Mouse (Mus musculus) kidney, postnatal 0 days (tissue): ENCODE measurements at regions not wholly inside any gene's neighbourhood (a gene's known extent, or its start where the extent isn't known, plus 50 kb on each side); places are given as distances from the start of the nearest gene placed in this dataset.

Source experiments
- ATAC-seq: fragments of 200-750 bp; cut with Nextera tagmentation; replicated peaks from 2 replicates; pipeline ENCODE4 v1.8.0; 2017; ENCODE audit warnings: low read depth, moderate number of reproducible peaks, moderate TSS enrichment, moderate library complexity; ENCODE audit not compliant: low FRiP score
- DNase-seq: peaks from one replicate; pipeline ENCODE4 v3.0.0-alpha.2; 2016; ENCODE audit warnings: low spot score
- H3K27ac ChIP-seq: fragments of 300-500 bp; sonication (generic); 2 replicates; pipeline ENCODE4 v1.5.1; 2014; ENCODE audit warnings: mild to moderate bottlenecking
- H3K27me3 ChIP-seq: fragments of 300-500 bp; sonication (generic); 2 replicates; pipeline ENCODE4 v1.6.1; 2014; ENCODE audit warnings: low read length, mixed read lengths; ENCODE audit not compliant: insufficient read depth
- H3K36me3 ChIP-seq: fragments of 300-500 bp; sonication (generic); 2 replicates; pipeline ENCODE4 v1.6.1; 2014; ENCODE audit warnings: low read length, mixed read lengths; ENCODE audit not compliant: insufficient read depth
- H3K4me1 ChIP-seq: fragments of 300-500 bp; sonication (generic); replicated peaks from 2 replicates; pipeline ENCODE4 v1.6.1; 2014; ENCODE audit warnings: antibody characterized with exemption, low read length, mixed read lengths; ENCODE audit not compliant: insufficient read depth
- H3K4me2 ChIP-seq: fragments of 300-500 bp; sonication (generic); 2 replicates; pipeline ENCODE4 v1.6.1; 2014; ENCODE audit warnings: mild to moderate bottlenecking, low read length, moderate library complexity, mixed read lengths
- H3K4me3 ChIP-seq: fragments of 300-500 bp; sonication (generic); replicated peaks from 2 replicates; pipeline ENCODE4 v1.5.1; 2014; ENCODE audit warnings: low read depth, low read length
- H3K9ac ChIP-seq: fragments of 300-500 bp; sonication (generic); 2 replicates; pipeline ENCODE4 v1.6.1; 2014; ENCODE audit warnings: low read depth, low read length
- H3K9me3 ChIP-seq: fragments of 300-500 bp; sonication (generic); replicated peaks from 2 replicates; pipeline ENCODE4 v1.6.1; 2016; ENCODE audit warnings: low read length, inconsistent platforms, mixed read lengths
- CTCF ChIP-seq: IDR thresholded peaks from 2 replicates; pipeline ENCODE4 v1.5.1; 2016; ENCODE audit warnings: antibody characterized with exemption, low read depth, mild to moderate bottlenecking, moderate library complexity
- WGBS: fragments of 180-500 bp; shearing (Covaris S2); extraction: QIAGEN DNeasy Blood & Tissue Kit; methylation state at CpG from one replicate; pipeline ENCODE4 v1.1.7; 2014; 5-methylcytosine and 5-hydroxymethylcytosine counted together

GRCm38 (mm10) chr16:86473059-86473740 lies 571.6 kb upstream of the Adamts5 start:
- ATAC-seq (no peak), DNase-seq (no peak)
- 59% methylated on average over 4 of the region's 4 CpGs for WGBS
- Histone ChIP-seq H3K4me1 (no peaks in the 10 kb centered on the region), H3K4me2 (no peak overlapping the region), H3K36me3 (no peaks in the 10 kb centered on the region), H3K9me3 (no peaks in the 10 kb centered on the region), H3K27ac (no peak overlapping the region), H3K4me3 (no peak overlapping the region), H3K27me3 (no peaks in the 10 kb centered on the region), H3K9ac (no peak overlapping the region)
- no peak for TF ChIP-seq CTCF

- no peaks in the 10 kb centered on the region for H3K27me3 ChIP-seq
- ATAC-seq (no peak), DNase-seq (no peak)
- WGBS: 67% methylated on average over 9 of the region's 9 CpGs
- H3K36me3 ChIP-seq: no peaks in the 10 kb centered on the region
- H3K4me2 ChIP-seq: no peak overlapping the region
- TF ChIP-seq CTCF: no peak
- 0 out of 2 replicates have a peak, but pooled peaks cover 3% of the 10 kb centered on the region for H3K4me1 ChIP-seq
- H3K27ac ChIP-seq: no peak overlapping the region
- no peak overlapping the region for H3K9ac ChIP-seq
- no peak overlapping the region for H3K4me3 ChIP-seq
- H3K9me3 ChIP-seq: no peaks in the 10 kb centered on the region
Observed at GRCm38 (mm10) chr16:86461073-86461472, 559.4 kb upstream of the Adamts5 start.

- no peaks in the 10 kb centered on the region for H3K27me3 ChIP-seq
- TF ChIP-seq CTCF: no peak
- 63% methylated on average over 3 of the region's 3 CpGs for WGBS
- H3K4me3 ChIP-seq: no peak overlapping the region
- no peaks in the 10 kb centered on the region for H3K36me3 ChIP-seq
- no peaks in the 10 kb centered on the region for H3K9me3 ChIP-seq
- no peak overlapping the region for H3K27ac ChIP-seq
- DNase-seq (peak; percentile 41), ATAC-seq (peak; percentile 65)
- no peak overlapping the region for H3K4me2 ChIP-seq
- H3K9ac ChIP-seq: no peak overlapping the region
- 0 out of 2 replicates have a peak, but pooled peaks cover 3% of the 10 kb centered on the region for H3K4me1 ChIP-seq
Observed at GRCm38 (mm10) chr16:86456649-86457048, 555.0 kb upstream of the Adamts5 start.

GRCm38 (mm10) chr16:86454810-86455209 lies 553.2 kb upstream of the Adamts5 start:
- 67% methylated on average over 3 of the region's 3 CpGs for WGBS

DNA sequence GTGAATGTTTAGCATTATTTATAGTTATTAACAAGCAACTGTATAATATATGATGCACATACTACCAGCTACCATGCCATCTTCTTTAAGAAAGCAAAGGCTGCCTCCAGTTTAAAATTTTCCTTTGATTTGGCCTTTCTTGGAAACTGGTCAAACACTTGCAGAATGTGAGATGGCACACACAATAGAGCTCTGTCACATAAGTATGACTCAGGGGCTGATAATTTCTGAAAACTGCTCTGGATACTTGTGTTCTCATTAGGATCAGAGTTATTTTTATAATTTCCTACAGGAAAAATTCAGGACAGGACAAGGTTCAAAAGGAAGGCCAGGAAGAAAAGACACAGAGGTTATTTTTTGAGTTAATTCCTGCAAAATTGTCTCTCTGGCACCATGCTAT lies 552.4 kb upstream of the Adamts5 start:
- Histone ChIP-seq H3K4me3 (no peak overlapping the region), H3K27me3 (no peaks in the 10 kb centered on the region), H3K9me3 (no peaks in the 10 kb centered on the region), H3K9ac (no peak overlapping the region), H3K27ac (no peak overlapping the region), H3K36me3 (no peaks in the 10 kb centered on the region), H3K4me2 (no peak overlapping the region), H3K4me1 (0 out of 2 replicates have a peak, but pooled peaks cover 3% of the 10 kb centered on the region)
- DNase-seq: peak; percentile 27
- TF ChIP-seq CTCF: no peak
- ATAC-seq: no peak

More at GRCm38 (mm10) chr16:86454810-86455209, 553.2 kb upstream of the Adamts5 start:
- Histone ChIP-seq H3K9ac (no peak overlapping the region), H3K4me2 (no peak overlapping the region), H3K27ac (no peak overlapping the region), H3K36me3 (no peaks in the 10 kb centered on the region), H3K4me1 (0 out of 2 replicates have a peak, but pooled peaks cover 3% of the 10 kb centered on the region), H3K4me3 (no peak overlapping the region), H3K27me3 (no peaks in the 10 kb centered on the region), H3K9me3 (no peaks in the 10 kb centered on the region)
- DNase-seq (peak; percentile 32), ATAC-seq (no peak)
- TF ChIP-seq CTCF: no peak

DNA sequence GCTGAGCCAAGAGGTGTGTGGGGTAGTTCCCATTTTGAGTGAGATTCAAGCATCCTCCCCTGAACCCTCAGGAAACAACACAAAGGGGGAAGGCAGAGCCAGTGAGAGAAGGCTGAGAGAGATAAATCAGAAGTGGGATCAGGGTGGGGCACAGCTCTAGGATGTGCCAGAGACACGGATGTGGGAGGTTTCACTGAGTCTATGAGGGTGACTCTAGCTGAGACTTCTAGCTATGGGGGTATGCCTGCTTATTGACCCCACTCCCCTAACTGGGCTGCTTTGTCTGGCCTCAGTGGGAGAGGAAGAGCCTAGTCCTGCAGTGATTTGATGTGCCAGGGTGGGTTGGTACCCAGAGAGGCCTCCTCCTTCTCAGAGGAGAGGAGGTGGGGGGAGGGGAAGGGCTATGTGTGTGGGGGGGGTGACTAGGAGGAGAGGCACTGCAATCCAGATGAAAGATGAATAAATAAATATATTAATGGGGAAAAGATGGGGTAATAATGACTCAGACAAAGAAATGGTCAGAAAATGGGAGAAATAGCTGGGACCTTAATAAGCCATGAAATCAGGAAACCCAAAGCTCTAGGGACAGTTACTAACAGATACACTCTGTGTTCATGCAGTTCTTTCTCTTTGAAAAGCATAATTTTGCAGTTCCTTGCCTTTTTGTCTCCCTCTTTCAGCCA lies 547.0 kb upstream of the Adamts5 start:
- no peak overlapping the region for H3K4me3 ChIP-seq
- 20% methylated on average over 1 of the region's 1 CpGs for WGBS
- TF ChIP-seq CTCF: no peak
- no peak overlapping the region for H3K4me2 ChIP-seq
- H3K36me3 ChIP-seq: no peaks in the 10 kb centered on the region
- no peak for ATAC-seq
- no peak overlapping the region for H3K27ac ChIP-seq
- H3K9me3 ChIP-seq: no peaks in the 10 kb centered on the region
- no peaks in the 10 kb centered on the region for H3K27me3 ChIP-seq
- no peak overlapping the region for H3K9ac ChIP-seq
- H3K4me1 ChIP-seq: no peaks in the 10 kb centered on the region
- DNase-seq: no peak
